Mouse (Mus musculus) erythroblast, embryonic 14.5 days (primary cell): ENCODE data around the gene Gimap3.

Experiments
- GATA1 ChIP-seq: IDR thresholded peaks from 2 replicates; pipeline ENCODE4 v1.6.1; 2012; ENCODE audit warnings: low read length, inconsistent platforms, mixed read lengths
- TAL1 ChIP-seq: IDR thresholded peaks from 3 replicates; pipeline ENCODE4 v1.6.1; 2012; ENCODE audit warnings: low read length, inconsistent platforms, mixed read lengths

DNA sequence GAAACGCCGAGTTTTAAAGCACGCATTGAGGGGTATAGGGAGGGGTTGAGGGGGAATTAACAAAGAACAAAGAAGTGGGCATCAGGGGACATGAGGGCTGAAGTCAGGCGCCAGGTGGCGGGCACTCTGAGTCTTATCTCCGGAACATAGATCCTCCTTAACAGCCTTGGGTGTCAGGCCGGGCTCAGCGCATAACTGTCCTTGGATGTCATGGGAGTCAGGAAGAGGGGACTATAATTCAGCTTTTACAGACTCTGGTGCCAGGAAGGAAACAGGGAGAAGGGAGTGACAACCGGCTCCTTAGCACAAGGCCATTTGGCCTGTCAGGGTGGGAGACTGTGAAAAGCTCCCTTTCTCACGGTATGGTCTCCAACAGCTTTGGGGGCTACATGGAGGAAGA, 6.2 kb downstream of the Gimap3 start:
- TF ChIP-seq GATA1 = no peak
- no peak for TF ChIP-seq TAL1
